Mouse (Mus musculus) hindbrain, embryonic 12.5 days (tissue): ENCODE results near the gene Myo18b. TPM values are rescaled to one million over a fixed set of nuclear protein-coding genes. Genes with fewer than 3 reads are reported as not detected.

Experiments used
- ATAC-seq: fragments of 200-750 bp; cut with Nextera tagmentation; 2 replicates; pipeline ENCODE4 v1.8.0; 2017; ENCODE audit warnings: moderate TSS enrichment; ENCODE audit not compliant: low FRiP score
- H3K27ac ChIP-seq: fragments of 300-500 bp; sonication (generic); 2 replicates; pipeline ENCODE4 v1.5.1; 2016; ENCODE audit warnings: mild to moderate bottlenecking
- H3K27me3 ChIP-seq: fragments of 300-500 bp; sonication (generic); 2 replicates; pipeline ENCODE4 v1.6.1; 2016; ENCODE audit warnings: mild to moderate bottlenecking
- H3K36me3 ChIP-seq: fragments of 300-500 bp; sonication (generic); 2 replicates; pipeline ENCODE4 v1.6.1; 2016; ENCODE audit warnings: mild to moderate bottlenecking
- H3K4me1 ChIP-seq: fragments of 300-500 bp; sonication (generic); 2 replicates; pipeline ENCODE4 v1.6.1; 2016
- H3K4me2 ChIP-seq: fragments of 300-500 bp; sonication (generic); replicated peaks from 2 replicates; pipeline ENCODE4 v1.6.1; 2016; ENCODE audit warnings: mild to moderate bottlenecking
- H3K4me3 ChIP-seq: fragments of 300-500 bp; sonication (generic); 2 replicates; pipeline ENCODE4 v1.5.1; 2016; ENCODE audit warnings: mild to moderate bottlenecking
- H3K9ac ChIP-seq: fragments of 300-500 bp; sonication (generic); 2 replicates; pipeline ENCODE4 v1.6.1; 2016; ENCODE audit warnings: mild to moderate bottlenecking, moderate library complexity
- H3K9me3 ChIP-seq: fragments of 300-500 bp; sonication (generic); replicated peaks from 2 replicates; pipeline ENCODE4 v1.6.1; 2016; ENCODE audit warnings: mild to moderate bottlenecking
- WGBS: fragments of 180-500 bp; shearing (Covaris S2); methylation state at CpG from one replicate; pipeline ENCODE4 v1.1.7; 2016; 5-methylcytosine and 5-hydroxymethylcytosine counted together
- polyA plus RNA-seq: library from polyadenylated mRNA; unstranded; fragments of >200 nt; fragmentation: Nextera tagmentation; extraction: Ambion mirVana; gene quantifications from 2 replicates; pipeline ENCODE4 v1.2.1, GENCODE M21; 2016

The Myo18b gene
- polyA plus RNA-seq, 1 experiment from 2014 or later: 1.0 TPM

DNA sequence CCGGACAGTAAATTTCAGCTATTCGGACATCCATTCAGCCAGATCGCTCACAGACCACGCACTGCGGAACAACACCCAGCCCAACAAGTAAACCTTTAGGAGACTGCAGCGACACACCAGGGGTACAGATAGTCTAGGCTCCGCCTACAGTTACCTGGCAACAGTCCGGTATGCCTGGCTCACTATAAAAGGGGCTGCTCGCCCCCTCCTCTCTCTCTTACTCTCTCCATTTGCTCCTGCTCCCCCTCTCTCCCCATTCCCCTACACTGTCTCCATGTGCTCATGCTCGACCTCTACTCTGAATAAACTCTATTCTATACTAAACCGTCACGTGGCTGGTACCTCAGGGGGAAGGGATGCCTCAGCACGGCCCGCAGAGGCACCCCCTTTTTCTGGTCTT, 240.6 kb downstream of the Myo18b start:
- H3K27ac ChIP-seq: 0 out of 2 replicates have a peak overlapping the region, but pooled peaks have one; percentile 30
- peak; percentile 78 for ATAC-seq
- WGBS: 2% methylated on average over 14 of the region's 14 CpGs
- H3K36me3 ChIP-seq: no peaks in the 10 kb centered on the region
- peaks cover 25% of the 10 kb centered on the region for H3K4me1 ChIP-seq
- 0 out of 2 replicates have a peak overlapping the region, but pooled peaks have one; percentile 9 for H3K9ac ChIP-seq
- H3K4me2 ChIP-seq: peak overlapping the region; percentile 52
- peak overlapping the region; percentile 21; the same call in 1 of the 2 replicates for H3K4me3 ChIP-seq
- no peaks in the 10 kb centered on the region for H3K9me3 ChIP-seq
- peaks cover 10% of the 10 kb centered on the region; the same call in 1 of the 2 replicates for H3K27me3 ChIP-seq

DNA sequence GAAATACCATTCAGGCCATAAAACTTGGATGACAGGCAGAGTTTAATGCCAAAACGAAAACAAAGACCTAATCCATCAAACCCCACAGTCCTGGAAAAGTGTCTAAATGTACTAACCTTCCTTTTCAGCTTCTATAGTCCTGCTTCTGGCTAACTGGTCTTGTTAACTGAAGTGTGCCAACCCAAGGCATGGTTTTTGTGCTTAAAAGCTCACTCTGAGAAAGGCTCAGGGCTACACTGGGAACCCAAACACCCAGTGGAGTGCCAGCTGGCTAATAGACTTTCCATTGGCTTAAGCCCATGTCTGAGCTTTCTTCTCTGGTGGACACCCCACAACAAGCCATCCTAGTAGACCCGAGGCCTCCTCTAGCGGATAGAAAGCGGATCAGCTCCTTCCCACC, 244.1 kb downstream of the Myo18b start:
- H3K4me2 ChIP-seq: no peak overlapping the region
- peaks cover 10% of the 10 kb centered on the region; the same call in 1 of the 2 replicates for H3K27me3 ChIP-seq
- H3K9me3 ChIP-seq: no peaks in the 10 kb centered on the region
- 84% methylated on average over 4 of the region's 4 CpGs for WGBS
- no peak for ATAC-seq
- no peak overlapping the region for H3K27ac ChIP-seq
- no peak overlapping the region for H3K9ac ChIP-seq
- peaks cover 22% of the 10 kb centered on the region for H3K4me1 ChIP-seq
- H3K4me3 ChIP-seq: no peak overlapping the region
- H3K36me3 ChIP-seq: no peaks in the 10 kb centered on the region

DNA sequence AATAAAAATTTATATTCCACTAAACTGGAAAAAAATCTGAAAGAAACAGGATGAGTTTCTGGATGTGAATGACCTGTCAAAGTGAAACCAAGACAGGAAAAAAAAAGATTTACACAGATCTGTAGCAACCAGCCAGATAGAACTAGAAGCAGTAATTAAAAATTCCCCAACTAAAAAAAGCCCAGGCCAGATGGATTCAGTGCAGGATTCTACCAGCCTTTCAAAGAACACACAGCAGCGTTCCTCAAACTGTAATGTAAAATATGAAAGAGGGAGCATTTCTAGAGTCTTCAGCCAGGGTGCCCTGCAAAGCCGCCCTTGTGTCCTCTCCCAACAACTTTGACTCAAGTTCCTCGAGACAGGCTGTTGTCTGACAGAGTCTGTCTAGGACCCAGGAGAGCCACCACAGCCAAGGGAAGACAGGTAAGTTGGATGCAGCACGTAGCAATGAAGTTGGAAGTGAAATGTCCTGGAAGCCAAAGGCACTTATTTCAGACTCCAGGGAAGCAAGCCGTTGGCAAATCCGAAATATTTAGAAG, 246.9 kb downstream of the Myo18b start:
- Histone ChIP-seq H3K9me3 (no peaks in the 10 kb centered on the region; the same call in 1 of the 2 replicates), H3K27ac (no peak overlapping the region), H3K4me2 (no peak overlapping the region), H3K9ac (no peak overlapping the region), H3K4me1 (peaks cover 3% of the 10 kb centered on the region), H3K36me3 (no peaks in the 10 kb centered on the region), H3K27me3 (no peaks in the 10 kb centered on the region), H3K4me3 (no peak overlapping the region)
- ATAC-seq: no peak
- WGBS: 88% methylated on average over 6 of the region's 6 CpGs

DNA sequence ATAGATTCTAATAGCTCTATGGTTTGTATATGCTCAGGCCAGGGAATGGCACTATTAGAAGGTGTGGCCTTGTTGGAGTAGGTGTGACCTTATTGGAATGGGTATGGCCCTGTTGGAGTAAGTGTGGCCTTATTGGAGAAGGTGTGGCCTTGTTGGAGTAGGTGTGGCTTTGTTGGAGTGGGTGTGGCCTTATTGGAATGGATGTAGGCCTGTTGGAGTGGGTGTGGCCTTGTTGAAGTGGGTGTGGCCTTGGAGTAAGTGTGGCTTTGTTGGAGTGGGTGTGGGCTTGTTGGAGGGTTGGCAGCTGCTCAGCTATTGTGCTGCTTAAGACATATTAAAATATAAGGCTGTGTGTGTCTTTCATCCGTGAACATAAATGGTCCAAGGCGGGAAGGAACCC, 249.3 kb downstream of the Myo18b start:
- no peak for ATAC-seq
- no peak overlapping the region for H3K27ac ChIP-seq
- H3K36me3 ChIP-seq: no peaks in the 10 kb centered on the region
- peaks cover 11% of the 10 kb centered on the region for H3K4me1 ChIP-seq
- no peaks in the 10 kb centered on the region; the same call in 1 of the 2 replicates for H3K9me3 ChIP-seq
- no peak overlapping the region for H3K9ac ChIP-seq
- H3K4me3 ChIP-seq: no peak overlapping the region
- 0 out of 2 replicates have a peak, but pooled peaks cover 5% of the 10 kb centered on the region for H3K27me3 ChIP-seq
- WGBS: 51% methylated on average over 2 of the region's 2 CpGs
- H3K4me2 ChIP-seq: no peak overlapping the region

DNA sequence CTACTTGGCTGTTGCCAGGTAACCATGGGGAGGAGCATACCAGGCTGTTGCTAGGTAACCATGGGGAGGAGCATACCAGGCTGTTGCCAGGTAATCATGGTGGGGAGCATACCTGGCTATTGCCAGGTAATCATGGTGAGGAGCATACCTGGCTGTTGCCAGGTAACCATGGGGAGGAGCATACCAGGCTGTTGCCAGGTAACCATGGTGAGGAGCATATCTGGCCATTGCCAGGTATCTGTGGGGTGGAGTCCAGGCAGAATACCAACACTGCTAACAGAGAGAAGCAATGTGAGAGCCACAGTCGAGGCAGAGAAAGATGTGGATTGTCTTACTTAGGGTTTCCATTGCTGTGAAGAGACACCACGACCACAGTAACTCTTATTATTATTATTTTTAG, 250.6 kb downstream of the Myo18b start:
- ATAC-seq: no peak
- 92% methylated on average over 2 of the region's 2 CpGs for WGBS
- no peak overlapping the region for H3K9ac ChIP-seq

DNA sequence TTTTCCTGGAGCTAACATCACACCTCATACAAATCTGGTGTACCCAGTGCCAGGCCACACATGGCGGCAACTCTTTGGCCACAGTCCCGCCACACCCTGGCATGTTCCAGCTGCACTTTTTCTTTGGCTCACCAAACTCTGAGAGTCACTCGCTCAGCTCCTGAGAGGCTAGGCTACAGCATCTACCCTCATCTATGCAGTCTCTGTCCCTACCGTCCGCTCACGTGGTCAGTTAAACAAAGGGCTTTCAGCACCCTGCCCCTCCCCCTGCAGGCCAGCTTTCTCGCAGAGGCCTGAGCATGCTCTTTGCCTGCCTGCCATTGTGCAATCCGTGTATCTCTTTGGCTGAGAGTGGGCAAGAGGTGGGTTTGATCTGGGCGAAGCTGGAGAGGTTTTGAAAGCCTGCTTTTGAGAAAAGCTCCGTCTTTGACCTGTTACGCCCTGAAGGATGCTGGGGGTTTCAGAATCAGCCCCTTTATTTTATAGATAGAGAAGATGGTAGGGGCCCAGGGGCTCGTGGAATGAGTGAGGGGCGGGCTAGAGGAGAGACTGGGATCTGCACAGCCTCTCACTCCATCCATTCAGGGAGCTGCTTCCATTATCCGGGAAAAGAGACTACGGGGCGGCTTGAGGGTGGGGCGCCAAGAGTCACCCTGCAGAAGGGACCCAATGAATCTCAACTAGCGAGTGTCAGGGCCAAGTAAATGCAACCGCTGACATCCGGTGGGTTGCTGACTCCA, 252.5 kb downstream of the Myo18b start:
- Histone ChIP-seq H3K27me3 (peaks cover 18% of the 10 kb centered on the region; the same call in 1 of the 2 replicates), H3K4me3 (no peak overlapping the region), H3K4me1 (peaks cover 20% of the 10 kb centered on the region), H3K4me2 (peak overlapping the region; percentile 34), H3K9me3 (no peaks in the 10 kb centered on the region; the same call in 1 of the 2 replicates), H3K27ac (peak overlapping the region; percentile 84), H3K9ac (no peak overlapping the region), H3K36me3 (no peaks in the 10 kb centered on the region)
- ATAC-seq: peak; percentile 85
- WGBS: 38% methylated on average over 20 of the region's 20 CpGs

More for the DNA sequence above, 250.6 kb downstream of the Myo18b start:
- Histone ChIP-seq H3K4me3 (no peak overlapping the region), H3K9me3 (no peaks in the 10 kb centered on the region; the same call in 1 of the 2 replicates), H3K27me3 (peaks cover 15% of the 10 kb centered on the region; the same call in 1 of the 2 replicates), H3K27ac (no peak overlapping the region), H3K4me1 (peaks cover 20% of the 10 kb centered on the region), H3K36me3 (no peaks in the 10 kb centered on the region), H3K4me2 (no peak overlapping the region)

DNA sequence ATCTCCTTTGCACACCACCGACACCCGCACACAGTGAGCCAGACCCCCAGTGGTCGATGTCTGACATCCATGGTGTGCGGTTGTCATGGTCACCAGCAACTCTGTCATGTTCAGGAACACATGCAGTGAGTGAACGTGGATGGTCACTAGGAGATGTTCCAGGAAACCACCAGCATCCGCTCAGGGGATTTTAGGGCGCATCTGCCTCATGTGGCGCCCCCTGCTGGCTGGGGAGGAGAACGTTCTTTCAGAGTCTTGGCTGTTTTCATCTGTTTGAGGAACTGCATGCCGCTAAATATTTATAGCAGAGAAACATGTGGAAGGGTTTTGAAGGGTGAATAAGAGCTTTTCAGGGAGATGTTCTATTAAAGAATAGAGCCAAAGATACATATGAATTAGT, 253.4 kb downstream of the Myo18b start:
- Histone ChIP-seq H3K4me2 (no peak overlapping the region), H3K27me3 (peaks cover 18% of the 10 kb centered on the region; the same call in 1 of the 2 replicates), H3K36me3 (no peaks in the 10 kb centered on the region), H3K4me3 (no peak overlapping the region), H3K27ac (no peak overlapping the region), H3K9ac (no peak overlapping the region), H3K4me1 (peaks cover 20% of the 10 kb centered on the region), H3K9me3 (no peaks in the 10 kb centered on the region; the same call in 1 of the 2 replicates)
- no peak for ATAC-seq
- WGBS: 61% methylated on average over 10 of the region's 10 CpGs

DNA sequence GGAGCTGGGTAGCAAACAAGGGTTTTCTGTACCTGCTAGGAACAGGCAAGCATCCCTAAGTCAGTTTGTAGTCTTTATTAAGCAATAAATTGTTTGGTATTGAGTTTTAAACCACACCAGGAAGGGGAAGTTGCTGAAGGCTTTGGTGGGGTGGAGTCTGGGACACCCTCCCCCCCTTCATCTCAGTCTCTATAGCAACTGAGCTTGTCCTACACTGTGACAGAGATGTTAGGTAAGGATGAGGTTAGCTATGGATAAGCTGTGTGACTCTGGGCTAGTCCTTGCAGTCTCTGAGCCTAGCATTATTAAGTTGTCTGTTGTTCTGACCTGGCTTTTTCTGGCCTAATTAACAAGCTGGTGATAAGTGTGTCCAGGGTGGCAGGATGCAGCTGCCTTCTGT, 254.4 kb downstream of the Myo18b start:
- H3K36me3 ChIP-seq: no peaks in the 10 kb centered on the region
- H3K4me3 ChIP-seq: no peak overlapping the region
- H3K27me3 ChIP-seq: peaks cover 18% of the 10 kb centered on the region; the same call in 1 of the 2 replicates
- peaks cover 20% of the 10 kb centered on the region for H3K4me1 ChIP-seq
- H3K27ac ChIP-seq: no peak overlapping the region
- no peak overlapping the region for H3K4me2 ChIP-seq
- ATAC-seq: no peak
- H3K9ac ChIP-seq: no peak overlapping the region
- no peaks in the 10 kb centered on the region; the same call in 1 of the 2 replicates for H3K9me3 ChIP-seq

DNA sequence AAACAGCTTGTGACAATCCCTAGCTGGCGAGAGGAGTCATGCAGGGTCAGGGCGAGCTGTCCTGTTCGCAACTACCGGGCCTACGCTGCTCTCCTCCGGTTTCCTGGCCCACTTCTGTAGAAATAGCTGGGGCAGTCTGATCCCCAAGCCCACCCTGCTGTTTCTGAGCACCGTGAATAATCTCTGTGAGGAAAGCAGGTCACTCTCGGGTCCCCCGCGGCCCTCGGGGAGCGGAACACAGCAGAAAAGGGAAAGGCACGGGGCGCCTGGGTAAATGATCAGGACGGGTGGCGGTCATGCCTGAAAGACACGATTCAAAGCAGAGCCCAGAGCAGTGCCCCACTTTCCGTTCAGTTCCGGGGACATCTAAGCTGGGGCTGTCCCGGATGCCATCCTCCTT, 255.0 kb downstream of the Myo18b start:
- Histone ChIP-seq H3K27ac (no peak overlapping the region), H3K36me3 (no peaks in the 10 kb centered on the region), H3K4me3 (no peak overlapping the region), H3K9ac (no peak overlapping the region), H3K9me3 (no peaks in the 10 kb centered on the region; the same call in 1 of the 2 replicates), H3K27me3 (peaks cover 18% of the 10 kb centered on the region; the same call in 1 of the 2 replicates), H3K4me1 (peaks cover 20% of the 10 kb centered on the region), H3K4me2 (peak overlapping the region; percentile 34)
- 9% methylated on average over 20 of the region's 20 CpGs for WGBS
- ATAC-seq: no peak

DNA sequence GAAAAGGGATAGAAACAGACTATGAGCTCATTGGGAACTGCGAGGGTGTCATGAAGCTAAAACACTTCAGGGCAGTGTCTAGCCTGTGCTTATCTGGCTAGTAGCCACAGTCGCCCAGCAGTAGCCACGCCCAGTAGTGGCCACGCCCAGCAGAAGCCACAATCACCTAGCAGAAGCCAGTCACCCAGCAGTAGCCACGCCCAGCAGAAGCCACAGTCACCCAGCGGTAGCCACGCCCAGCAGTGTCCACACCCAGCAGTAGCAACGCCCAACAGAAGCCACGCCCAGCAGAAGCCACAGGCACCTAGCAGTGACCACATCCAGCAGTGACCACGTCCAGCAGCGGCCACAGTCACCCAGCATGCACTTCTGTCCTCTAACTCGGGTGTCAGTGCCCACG, 255.5 kb downstream of the Myo18b start:
- ATAC-seq: no peak
- H3K4me2 ChIP-seq: peak overlapping the region; percentile 34

More for the DNA sequence above, 255.5 kb downstream of the Myo18b start:
- WGBS: 24% methylated on average over 13 of the region's 13 CpGs
- no peaks in the 10 kb centered on the region; the same call in 1 of the 2 replicates for H3K9me3 ChIP-seq
- H3K4me1 ChIP-seq: peaks cover 20% of the 10 kb centered on the region
- H3K4me3 ChIP-seq: no peak overlapping the region
- H3K9ac ChIP-seq: no peak overlapping the region
- no peaks in the 10 kb centered on the region for H3K36me3 ChIP-seq
- H3K27ac ChIP-seq: no peak overlapping the region
- peaks cover 18% of the 10 kb centered on the region; the same call in 1 of the 2 replicates for H3K27me3 ChIP-seq
